Mouse (Mus musculus): Measurements from ENCODE around the gene Cisd1. TPM values are rescaled to one million over a fixed set of nuclear protein-coding genes. Genes with fewer than 3 reads are reported as not detected.

Cisd1 gene
- total RNA-seq, 2 experiments from 2014 or later = 120 to 139 TPM

DNA sequence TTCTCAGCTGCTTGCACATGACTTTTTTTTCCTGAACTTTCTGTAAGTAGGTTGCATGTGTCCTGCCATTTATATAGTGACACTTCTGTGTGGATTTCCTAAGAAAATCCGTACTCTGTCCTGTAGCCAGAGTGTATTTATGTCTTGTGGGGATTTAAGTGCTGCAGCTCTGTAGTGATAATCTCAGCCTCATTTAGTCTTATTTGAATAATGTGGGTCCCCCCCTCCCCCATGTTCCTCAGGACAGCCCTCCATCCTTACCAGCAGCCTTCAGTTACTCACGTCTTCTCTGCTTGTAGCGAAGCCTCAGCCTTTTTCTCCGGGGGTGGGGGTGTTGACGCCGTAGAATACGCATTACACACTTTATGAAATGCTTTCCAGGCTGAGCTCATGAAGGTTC is 6.5 kb upstream of the Cisd1 start:
- no peak for DNase-seq (ENCODE audit: low spot score in 2 of 2)

DNA sequence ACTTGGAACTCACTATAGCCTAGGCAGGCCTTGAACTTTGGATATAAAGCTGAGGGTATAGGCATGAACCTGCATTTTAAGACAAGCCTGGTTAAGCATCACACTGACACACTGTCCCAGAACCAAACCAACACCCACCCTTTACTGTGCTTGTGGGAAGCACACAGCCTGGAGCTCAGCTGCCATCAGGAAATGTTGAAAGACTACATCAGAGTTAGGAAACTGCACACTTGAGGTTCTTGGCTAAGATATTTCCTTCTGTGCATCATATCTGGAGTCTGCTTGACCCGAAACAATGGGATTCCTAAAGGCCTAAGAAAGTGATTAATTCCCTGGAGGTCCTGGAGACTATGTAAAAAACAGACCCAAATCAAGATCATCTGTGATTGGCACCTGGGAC is 4.5 kb upstream of the Cisd1 start:
- intact Hi-C loops (cut with DNase I) = no loop called here
- no peak for DNase-seq (ENCODE audit: low spot score in 2 of 2)

More for the DNA sequence above, 6.5 kb upstream of the Cisd1 start:
- intact Hi-C loops (cut with DNase I) = no loop called here

DNA sequence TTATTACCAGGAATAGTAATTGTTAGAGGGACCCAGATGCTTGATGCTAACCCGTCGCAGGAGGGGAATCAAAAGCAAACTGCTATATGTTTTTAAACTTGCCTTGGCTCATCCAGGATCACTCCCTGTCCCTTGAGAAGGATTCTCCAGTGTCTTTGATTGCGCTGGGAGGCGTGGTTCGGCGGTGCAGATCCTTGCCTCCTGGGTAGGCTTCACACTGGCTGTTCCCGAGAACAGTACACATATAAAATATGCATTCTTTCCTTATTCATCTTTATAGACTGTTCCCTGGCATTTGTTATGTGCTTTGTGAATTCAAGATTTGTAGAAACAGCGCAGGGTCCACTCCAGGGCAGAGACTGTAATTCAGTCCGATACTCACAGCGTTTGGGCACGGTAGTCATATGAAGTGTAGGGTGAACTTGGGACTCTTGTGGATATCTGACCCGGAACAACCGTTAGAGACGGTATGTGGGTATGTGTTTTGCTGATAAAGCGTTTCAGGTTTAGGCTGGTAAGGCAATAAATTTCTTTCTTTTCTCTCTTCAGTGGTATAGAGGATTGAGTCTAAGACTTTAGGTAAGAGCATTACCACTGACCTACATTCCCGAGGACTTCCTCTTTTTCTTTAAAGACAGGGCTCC is 4.0 kb upstream of the Cisd1 start:
- intact Hi-C loops (cut with DNase I) = no loop called here
- DNase-seq (ENCODE audit: low spot score in 2 of 2) = no peak

DNA sequence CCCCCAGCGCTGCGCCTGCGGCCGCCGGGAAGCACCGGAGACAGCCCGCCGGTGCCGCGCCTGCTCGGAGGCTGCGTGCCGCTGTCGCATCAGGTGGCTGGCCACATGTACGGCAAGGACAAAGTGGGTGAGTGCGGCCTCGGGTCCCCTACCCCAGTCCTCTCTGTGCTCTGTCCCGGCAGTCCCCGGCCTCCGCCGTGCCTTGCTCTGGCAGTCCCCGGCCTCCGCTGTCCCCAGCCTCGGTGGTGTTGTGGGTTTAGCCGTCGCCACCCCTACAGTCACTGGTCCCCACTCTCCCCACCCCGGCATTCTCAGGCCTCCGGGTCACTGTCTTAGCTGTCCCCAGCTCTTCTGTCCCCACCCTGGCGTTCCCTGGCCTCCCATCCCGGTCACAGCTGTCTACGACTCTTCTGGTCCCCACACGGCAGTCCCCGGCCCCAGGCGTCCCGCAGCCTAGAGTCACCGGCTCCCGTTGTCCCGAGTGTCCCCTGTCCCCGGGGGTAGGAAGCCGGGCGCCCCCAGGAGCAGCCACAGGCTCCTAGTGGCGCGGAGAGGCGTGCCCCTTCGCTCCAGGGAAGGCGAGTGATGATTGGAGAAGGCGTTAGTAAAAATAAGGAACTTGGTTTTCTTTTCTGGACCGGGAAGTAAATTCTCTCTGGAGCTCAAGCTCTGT is 3.3 kb upstream of the Cisd1 start:
- DNase-seq (ENCODE audit: low spot score in 2 of 2) = no peak
- intact Hi-C loops (cut with DNase I) = no loop called here

DNA sequence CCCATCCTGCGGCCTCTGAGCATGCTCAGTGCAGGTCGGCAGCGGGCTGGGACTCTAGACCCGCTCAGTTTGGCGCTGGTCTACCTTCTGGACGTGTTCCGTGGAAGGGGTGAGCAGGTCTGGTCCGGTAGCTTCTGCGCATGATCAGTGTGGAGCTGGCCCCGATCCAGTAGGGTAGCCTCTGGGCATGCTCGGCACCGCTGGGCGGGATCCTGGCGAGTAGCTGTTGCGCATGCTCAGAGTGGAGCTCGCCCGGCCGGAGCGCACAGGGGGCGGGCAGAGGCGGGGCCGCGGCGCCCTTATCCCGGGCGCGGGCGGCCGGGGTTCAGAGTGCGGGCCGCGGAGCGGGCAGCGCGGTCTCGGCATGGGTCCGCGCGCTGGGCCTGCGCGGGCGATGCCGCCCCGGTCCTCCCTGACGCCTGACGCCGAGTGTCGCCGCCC is 2.8 kb upstream of the Cisd1 start, which contains the start of gene Ipmk:
TSS of gene Ipmk (plus strand) at position 255 of the 441 bp plus-strand sequence.
- intact Hi-C loops (cut with DNase I) = no loop called here
- peak; percentile 99 for DNase-seq (ENCODE audit: low spot score in 2 of 2)

DNA sequence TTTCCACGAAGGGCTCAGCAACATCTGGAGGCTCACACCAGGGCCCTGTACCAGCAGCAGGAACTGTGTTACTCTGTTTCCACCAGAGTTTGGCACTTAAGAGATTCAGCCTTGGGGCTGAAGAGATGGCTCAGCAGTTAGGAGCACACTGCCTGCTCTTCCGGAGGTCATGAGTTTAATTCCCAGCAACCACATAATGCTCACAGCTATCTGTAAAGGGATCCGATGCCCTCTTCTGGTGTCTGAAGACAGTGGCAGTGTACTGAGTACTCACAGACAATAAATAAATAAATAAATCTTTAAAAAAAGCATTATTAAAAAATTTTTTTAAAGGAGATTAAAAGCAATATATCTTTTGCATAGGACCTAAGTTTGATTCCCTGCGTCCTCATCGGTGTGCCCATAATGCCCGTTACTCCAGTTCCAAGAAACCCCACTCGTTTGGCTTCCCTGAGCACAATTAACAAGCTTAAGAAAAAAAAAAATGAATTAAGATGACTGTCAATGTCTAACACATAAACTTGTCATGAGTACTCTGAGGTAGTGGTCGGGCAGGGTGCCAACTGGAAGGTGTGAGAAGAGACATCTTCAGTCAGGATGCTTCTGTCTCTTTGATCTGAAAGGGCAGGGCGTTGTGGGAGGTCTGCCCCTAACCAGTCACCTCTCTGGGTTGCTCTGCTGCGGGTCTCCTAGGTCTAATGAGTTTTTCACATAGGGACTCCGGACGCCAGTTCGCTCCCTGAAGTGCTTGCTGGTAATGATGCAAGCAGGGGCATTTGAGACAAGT is 2.2 kb upstream of the Cisd1 start:
- intact Hi-C loops (cut with DNase I) = no loop called here
- no peak for DNase-seq (ENCODE audit: low spot score in 2 of 2)

- intact Hi-C loops (cut with DNase I) = no loop called here
Measured at GRCm38 (mm10) chr10:71346106-71346505, 1.4 kb upstream of the Cisd1 start.

DNA sequence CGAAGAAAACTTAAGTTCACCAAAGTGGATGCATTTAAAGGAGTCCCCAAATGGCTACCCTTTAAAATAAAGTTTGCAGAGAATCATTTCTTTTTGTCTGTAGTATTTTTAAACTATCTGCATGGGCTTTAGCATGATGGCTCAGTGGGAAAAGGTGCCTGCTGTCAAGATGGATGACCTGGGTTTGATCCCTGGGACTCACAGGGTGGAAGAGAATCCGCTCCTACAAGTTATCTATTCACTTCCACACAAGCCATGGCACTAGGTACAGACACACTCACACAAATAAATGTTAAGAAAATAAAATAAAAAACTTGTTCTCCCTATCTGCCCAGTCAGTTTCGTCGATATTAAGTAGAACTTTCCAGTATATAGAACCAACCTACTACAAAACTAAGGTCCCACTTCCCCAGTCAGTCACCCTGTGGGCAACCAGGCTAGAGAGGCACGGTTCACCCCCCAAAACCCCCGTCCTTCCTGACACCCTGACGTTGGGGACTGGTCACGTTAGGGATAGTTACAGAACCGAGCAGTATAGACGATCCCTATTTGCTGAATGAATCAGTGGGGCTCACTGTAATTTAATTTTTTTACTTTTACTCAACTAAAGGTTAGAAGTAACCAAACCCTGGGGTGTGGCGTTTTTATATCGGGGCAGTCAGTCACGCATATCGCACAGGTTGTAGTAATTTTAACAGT is 1.0 kb downstream of the Cisd1 start:
- DNase-seq (ENCODE audit: low spot score in 2 of 2) = no peak
- intact Hi-C loops (cut with DNase I) = no loop called here

More at GRCm38 (mm10) chr10:71346106-71346505, 1.4 kb upstream of the Cisd1 start:
- no peak for DNase-seq (ENCODE audit: low spot score in 2 of 2)

- intact Hi-C loops (cut with DNase I) = no loop called here
- DNase-seq (ENCODE audit: low spot score in 2 of 2) = no peak
Measured at GRCm38 (mm10) chr10:71343130-71343529, 1.6 kb downstream of the Cisd1 start.

GRCm38 (mm10) chr10:71342030-71342805 is 2.5 kb downstream of the Cisd1 start:
- DNase-seq (ENCODE audit: low spot score in 2 of 2) = no peak
- intact Hi-C loops (cut with DNase I) = no loop called here

DNA sequence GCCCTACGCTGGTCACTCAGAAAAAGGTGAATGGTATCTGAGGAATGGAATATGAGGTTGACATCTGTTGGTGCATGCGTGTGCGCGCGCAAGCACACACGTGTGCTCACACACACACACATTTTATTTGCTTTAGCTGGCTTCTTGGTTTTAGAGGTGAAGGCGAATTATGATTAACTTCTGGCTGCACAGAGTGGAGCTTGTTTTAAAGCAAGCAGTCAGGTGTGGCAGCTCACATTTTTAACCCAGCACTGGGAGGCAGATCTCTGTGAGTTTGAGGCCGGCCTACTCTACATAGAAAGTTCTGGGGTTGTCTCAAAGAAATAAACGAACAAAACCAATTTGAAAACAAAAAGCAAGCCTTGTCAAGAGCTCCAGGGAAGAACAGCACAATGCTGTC is 3.5 kb downstream of the Cisd1 start:
- intact Hi-C loops (cut with DNase I) = no loop called here
- no peak for DNase-seq (ENCODE audit: low spot score in 2 of 2)

DNA sequence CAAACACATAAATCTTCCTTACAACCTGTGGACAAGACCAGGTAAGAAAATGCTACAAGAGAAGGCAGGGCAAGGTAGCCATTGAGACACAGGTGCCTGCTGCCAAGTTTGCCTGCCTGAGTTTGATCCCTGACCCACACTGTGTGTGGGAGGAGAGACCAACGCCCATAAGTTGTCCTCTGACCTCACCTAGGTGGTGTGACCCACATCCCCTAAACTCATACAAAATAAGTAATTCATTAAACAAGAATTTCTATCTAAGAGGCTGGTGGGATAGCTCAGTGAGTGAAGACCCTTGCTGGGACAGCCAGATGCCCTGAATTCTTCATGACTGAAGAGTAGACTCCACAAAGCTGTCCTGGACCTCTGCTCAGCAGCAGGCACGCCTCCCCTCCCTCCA is 4.6 kb downstream of the Cisd1 start:
- DNase-seq (ENCODE audit: low spot score in 2 of 2) = no peak
- intact Hi-C loops (cut with DNase I) = no loop called here

- intact Hi-C loops (cut with DNase I) = no loop called here
- DNase-seq (ENCODE audit: low spot score in 2 of 2) = no peak
Measured at GRCm38 (mm10) chr10:71339463-71339862, 5.3 kb downstream of the Cisd1 start.

DNA sequence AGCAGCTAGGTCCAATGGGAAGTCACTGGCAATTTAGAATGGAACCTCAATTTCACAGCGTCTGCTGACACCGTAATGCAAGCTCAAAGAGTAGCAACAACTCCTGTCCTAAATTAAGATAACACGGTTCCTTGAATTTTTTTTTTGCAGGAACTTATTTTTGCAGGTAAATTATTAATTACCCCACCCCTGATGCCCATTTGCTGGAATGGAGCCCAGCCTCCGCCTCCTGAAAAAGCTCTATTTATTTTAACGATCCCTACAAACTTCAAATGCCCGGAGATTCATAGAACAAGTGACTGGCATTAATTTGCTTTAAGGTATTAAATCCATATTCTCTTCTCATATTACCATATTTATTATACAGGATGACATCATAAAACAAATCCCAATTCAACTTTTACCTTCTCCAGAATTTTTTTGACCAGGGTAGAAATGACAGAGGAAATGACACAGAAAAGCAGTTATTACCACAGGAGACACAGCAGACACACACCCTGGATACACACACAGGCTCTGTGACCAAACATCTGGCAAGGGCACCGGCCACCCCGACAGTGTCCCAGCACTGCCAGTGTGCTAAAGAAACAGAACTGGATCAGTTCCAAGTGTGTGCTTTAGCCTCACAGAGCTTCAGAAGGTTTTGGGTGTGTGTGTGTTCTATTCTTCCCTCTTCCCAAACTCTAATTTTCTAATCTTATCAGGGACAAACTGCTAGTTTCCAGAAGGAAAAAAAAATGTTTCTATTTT is 6.4 kb downstream of the Cisd1 start:
- DNase-seq (ENCODE audit: low spot score in 2 of 2) = no peak
- intact Hi-C loops (cut with DNase I) = no loop called here

DNA sequence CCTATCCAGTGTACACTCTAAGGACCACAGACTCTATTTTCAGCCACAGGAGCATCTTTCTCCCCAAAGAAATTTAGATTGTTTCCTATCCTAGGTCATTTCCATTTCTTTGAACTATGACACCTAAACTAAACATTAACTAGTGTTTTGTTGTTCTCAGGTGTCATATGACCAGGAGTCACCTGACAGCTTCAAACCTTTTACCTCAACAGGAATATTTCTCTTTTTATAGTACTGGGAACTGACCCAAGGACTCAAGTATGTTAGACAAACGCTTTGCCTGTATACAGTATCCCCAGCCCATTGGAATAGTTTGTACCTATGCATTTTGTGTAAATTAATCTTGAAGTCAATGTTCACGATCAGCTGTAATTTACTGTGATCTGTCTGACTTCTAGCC is 7.0 kb downstream of the Cisd1 start:
- intact Hi-C loops (cut with DNase I) = no loop called here
- no peak for DNase-seq (ENCODE audit: low spot score in 2 of 2)

DNA sequence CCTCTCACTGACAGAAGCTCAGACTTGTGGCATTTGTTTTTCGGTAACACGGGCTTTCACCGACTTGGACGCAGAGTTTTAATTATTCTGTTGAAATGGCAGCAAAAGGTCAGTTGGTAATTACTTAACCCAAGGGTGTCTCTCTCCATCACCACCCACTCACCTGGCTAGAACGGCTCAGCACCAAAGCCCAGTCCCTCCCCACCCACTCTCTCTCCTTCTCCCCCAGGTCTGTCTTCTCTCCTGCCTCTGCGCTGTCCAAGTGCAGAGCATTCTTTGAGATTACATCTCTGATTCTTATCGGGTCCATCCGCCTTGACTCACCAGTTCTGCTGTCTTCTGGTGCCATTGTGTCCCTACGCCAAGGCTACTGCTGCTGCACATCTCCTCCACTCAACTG is 11.9 kb downstream of the Cisd1 start:
- intact Hi-C loops (cut with DNase I) = no loop called here
- no peak for DNase-seq (ENCODE audit: low spot score in 2 of 2)

GRCm38 (mm10) chr10:71332376-71332775 is 12.4 kb downstream of the Cisd1 start:
- intact Hi-C loops (cut with DNase I) = no loop called here
- no peak for DNase-seq (ENCODE audit: low spot score in 2 of 2)

- intact Hi-C loops (cut with DNase I) = no loop called here
- no peak for DNase-seq (ENCODE audit: low spot score in 2 of 2)
Measured at GRCm38 (mm10) chr10:71331908-71332307, 12.8 kb downstream of the Cisd1 start.

- DNase-seq (ENCODE audit: low spot score in 2 of 2) = no peak
Measured at GRCm38 (mm10) chr10:71330070-71330469, 14.7 kb downstream of the Cisd1 start.

More at GRCm38 (mm10) chr10:71330070-71330469, 14.7 kb downstream of the Cisd1 start:
- intact Hi-C loops (cut with DNase I) = no loop called here
